Mouse (Mus musculus): ENCODE measurements around the gene Pyurf.

Pyurf gene

DNA sequence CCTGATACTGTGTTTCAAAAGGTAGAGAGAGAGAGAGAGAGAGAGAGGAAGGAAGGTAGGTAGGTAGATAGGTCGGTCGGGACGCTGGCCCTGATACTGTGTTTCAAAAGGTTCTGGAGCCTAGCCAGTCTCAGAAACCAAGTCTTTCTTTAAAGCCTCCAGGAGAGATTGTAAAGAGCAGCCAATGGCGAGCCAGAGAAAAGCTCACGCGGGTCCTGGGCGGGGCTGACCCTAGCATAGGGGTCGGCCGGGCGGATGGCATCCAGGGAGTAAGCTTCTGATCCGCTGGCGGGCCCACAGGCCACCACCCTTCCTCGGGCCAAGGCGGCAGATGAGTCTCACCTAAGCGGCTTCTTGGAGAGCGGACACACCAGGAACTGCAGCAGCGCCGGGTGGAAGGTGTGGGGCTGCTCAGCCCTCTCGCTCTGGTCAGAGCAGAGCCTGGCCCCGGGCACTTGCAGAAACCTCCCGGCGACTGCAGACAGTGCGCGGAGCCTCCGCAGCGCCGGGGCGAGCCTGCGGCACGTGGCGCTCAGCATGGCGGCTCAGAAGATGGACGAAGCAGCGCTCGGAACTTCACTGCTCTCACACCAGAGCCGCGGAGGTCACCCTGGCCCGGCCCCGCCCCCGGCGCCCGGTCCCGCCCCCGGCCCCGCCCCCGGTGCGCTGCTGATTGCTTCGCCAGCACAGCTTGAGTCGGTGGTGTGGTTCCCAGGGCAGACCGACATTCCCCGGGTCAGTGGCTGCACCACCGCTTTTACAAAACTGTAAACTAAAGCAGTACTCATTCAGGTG, at the start of gene Pyurf:
Pyurf (minus strand) TSS at position 612 of the 795 bp plus-strand sequence.
- peak; percentile 94 for DNase-seq (ENCODE audit: low read depth, low spot score)

DNA sequence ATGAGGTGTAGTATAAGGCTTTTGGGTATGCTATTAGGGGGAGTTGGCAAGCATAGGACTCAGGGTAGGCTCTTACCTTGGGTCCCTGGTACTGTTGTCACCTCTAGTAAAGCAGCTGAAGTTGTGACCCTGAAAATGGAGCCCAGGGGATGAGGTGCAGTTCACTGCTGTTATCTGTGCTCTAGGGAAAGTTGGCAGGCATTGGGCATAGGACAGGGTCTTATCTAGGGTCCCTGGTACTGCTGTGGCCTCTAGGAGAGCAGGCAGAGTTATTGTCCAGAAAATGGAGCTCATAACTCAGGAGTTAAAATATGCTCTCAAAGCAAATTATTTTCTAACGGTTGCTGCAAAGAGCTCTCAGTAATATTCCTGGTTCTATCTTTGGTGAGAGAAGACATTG, 29.5 kb upstream of the Pyurf start:
- no peak for DNase-seq (ENCODE audit: low read depth, low spot score)

DNA sequence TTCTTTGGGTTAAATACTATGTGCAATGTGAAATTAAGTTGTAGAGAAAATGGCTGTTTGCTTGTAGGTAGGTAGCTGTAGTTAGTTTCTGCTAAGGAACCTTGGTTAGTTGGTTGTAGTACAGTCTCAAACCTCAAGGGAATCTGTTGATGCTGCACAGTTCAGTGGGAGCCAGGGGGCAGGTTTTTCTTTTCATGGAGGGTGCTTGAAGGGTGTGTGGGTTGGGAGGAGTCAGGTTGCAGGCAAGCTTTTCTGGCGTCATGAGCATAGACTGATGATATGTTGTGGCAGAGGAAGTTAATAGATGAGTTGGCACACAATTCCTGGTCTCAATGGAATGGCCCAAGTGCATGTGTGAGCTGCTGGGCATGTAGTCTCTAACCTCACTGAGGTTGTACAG, 19.8 kb upstream of the Pyurf start:
- DNase-seq (ENCODE audit: low read depth, low spot score), result no peak

DNA sequence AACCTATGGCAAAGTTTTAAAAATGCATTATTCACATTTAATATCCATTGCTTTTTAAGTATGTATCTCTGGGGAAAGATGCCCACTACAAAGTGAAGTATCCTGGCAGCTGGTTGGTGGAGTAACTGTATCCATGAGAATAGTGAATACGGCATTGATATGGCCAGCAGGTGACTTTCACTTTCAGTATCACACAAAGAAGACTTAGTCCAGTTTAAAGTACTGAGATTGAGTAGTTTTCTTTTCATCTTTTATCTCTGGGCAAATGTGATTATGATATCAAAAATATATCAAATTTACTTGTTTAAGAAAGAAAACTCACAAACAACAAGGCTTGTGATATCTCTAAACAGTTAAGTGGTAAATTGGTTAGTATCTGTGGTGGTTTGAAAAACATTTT, 14.8 kb upstream of the Pyurf start:
- no peak for DNase-seq (ENCODE audit: low read depth, low spot score)

DNA sequence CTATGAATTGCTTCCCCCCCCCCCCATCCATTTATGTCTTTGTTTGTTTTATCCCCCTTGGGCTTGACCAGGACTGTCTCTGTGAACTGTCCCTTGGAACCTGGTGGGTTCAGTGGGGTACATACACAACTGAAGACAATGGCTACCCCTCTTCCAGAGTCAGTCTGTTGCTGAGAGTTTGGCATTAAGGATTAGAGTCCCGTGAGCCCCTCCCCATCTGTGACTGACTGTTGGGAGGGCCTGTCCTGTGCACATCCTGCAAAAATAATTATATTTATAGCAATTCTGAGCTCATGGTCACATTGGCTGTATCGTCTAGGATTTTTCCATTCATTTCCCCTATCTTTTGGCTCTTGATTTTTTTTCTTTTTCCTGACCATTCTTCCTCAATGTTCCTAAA, 11.8 kb upstream of the Pyurf start:
- no peak for DNase-seq (ENCODE audit: low read depth, low spot score)

DNA sequence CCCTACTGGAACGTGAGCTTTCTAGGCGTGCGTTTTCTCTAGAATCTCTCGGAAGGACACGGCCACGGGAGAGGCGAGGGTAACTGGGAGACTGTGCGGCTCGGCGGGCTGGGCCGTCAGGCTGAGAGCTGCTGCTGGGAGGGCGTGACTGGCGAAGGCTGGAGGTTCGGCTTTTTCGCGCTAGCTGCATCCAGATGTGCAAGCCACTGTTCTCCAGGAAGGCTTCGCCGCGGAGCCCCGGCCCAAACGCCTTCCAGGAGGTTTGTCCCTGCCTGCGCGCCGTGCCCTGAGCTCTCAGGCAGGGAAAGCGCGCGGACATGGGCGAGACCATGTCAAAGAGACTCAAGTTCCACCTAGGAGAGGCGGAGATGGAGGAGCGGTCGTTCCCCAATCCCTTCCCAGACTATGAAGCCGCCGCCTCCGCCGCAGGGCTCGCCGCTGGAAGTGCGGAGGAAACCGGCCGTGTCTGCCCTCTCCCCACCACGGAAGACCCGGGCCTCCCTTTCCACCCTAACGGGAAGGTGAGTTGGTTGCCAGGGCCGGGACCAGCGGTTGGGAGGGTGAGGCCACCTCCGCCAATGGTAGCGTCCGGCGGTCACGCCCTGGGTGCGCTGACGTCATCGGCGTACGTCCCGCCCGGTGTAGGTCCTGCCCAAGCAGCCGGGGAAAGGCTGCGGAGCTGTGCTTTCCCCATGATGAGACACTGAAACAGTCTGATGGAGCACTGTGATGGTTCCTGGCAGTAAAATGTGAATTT, 11.0 kb upstream of the Pyurf start:
- DNase-seq (ENCODE audit: low read depth, low spot score), result peak; percentile 96

DNA sequence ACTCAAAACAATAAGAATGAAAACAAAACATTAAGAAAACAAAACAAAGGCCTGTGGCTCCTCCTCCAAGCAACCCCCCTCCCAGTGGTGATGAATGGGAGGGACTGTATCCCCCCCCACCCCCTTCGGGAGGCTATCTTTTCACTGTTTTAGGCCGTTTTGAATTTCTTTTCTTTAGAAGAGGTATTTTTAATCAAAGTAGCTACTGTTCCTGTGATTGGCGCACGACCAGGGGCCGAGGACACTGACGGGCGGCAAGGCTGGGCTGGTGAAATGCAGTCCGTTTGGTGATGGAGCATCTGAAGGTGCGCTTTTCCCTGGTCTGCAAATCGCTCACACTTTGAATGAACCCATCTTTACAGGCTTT, 10.5 kb upstream of the Pyurf start, which contains the start of gene Lancl2:
Lancl2 (plus strand) TSS at position 165 of the 367 bp plus-strand sequence.
- no peak for DNase-seq (ENCODE audit: low read depth, low spot score)

DNA sequence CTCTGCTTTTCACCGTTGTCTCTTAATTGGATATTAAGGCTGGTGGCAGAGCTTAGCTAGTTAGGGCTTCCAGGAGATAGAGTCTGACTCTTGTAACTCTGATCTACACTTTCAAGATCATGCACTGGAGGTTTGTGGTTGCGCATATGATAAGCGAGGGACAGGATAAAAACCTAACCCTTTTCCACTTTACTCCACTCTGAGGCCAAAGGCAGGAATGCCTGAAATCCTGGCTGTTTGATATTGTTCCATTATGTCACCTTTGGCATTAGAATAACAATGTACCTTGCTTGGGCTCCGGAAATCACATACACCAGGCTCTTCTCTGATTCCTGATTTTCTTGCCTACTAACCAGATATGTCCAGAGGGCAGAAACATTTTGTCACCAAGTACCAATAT, 9.8 kb upstream of the Pyurf start:
- DNase-seq (ENCODE audit: low read depth, low spot score), result peak; percentile 11

DNA sequence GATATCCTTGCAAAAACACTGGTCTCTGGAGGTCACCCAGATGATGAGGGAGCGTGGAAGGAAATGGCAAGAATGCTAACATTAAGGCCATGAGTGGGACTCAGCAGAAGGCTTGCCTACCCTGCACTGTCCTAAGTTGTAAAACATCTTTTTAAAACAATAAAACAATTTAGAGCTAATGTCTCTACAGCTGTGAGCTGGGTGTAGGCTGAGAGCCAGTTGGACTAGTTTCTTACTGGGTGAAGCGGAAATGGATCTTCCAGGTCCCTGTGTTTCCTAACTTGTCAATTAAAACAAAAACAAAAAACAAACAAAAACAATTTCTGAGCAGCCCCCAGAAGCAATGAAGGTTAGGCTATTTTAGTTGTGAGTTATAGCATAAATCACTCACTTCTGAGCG, 1.2 kb upstream of the Pyurf start:
- DNase-seq (ENCODE audit: low read depth, low spot score), result no peak

DNA sequence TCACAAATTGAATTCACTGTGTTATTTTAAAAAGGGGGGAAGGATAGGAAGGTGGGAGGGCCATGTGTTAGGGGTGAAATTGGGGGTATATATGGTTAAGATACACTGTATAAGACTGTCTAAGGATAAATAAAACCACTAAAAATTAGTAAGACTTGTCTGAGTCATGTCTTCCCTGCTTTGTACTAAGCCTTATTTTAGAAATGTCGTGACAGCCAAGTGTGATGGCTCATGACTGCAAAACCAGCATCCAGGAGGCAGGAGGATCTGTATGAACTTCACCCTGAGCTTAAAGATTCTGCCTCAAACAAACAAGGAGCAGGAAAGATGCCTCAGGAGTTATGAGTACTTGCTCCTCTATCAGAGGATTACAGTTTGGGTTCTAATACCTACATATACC, 7.7 kb downstream of the Pyurf start:
- DNase-seq (ENCODE audit: low read depth, low spot score), result no peak

DNA sequence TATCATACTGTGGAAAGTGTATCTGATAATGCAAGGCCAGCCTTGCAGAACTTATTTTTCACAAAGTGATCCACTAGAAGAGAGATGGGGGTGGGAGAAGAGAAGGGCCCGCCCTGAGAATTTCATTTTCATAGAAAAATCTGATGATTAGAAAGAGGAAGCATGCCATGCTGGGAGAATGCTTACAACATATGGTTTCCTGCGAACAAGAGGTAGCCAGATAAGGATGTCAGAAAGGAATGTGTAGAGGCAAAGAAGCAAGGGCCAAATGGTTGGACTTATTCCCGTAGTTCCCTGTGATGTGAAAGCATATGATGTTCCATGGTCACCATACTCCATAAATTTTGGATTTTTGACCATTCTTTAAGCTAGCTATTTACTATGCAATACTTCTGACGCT, 30.6 kb downstream of the Pyurf start:
- DNase-seq (ENCODE audit: low read depth, low spot score), result no peak

DNA sequence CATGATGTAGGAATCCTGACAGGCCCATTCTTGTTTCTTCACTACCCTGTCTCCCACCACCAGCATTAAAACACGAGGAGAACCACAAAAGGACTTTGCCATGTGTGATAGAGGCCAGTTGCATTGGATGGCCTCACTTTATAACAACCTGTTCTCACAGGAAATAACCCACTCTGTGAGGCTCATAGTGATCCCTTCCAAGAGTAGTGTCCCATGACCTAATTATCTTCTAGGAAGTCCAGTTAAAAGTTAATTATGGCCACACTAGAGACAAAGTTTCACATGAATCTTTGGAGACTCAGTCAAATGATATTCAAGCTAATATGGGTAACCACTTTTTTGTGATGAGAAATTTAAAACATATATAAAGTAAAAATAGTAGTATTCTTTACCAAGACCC, 44.6 kb downstream of the Pyurf start:
- DNase-seq (ENCODE audit: low read depth, low spot score), result no peak

DNA sequence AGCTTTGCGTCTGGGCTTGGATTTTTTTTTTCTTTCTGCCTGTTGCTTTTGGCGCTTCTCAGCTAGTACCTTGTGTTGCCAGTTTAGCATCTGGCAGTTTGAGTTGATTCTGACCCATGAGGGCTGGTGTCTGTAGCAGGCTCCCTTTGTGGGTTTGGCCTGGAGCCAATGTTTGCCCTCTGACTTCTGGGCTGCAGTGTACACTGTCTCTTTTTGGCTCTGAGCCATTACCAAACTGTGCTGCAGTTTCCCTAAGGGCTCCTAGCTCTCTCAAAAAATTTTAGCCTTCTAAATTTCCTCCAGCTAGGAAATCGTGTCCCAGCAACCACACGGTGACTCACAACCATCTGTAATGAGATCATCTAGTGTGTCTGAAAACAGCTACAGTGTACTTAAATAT, 50.1 kb downstream of the Pyurf start:
- peak; percentile 3 for DNase-seq (ENCODE audit: low read depth, low spot score)

DNA sequence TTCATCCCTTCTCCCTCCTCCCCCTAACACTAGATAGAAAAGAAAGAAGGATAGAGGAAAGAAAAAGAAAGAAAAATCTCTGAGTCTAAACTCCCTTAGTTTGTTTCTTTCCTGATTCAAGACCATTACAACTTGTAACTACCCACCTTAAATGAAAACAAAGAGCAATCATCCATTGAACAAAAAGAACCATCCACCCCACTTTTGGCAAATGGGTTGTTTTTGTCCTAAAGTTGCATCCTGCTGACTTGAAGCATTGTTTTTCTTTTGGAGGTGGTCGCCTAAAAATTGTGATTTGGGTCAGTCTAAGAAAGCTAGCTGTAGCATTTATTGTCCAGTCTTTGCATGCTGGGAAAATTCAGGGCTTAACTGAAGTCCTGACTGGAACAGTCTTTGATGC, 52.3 kb downstream of the Pyurf start:
- peak; percentile 37 for DNase-seq (ENCODE audit: low read depth, low spot score)

All from ZHBTc4 (cell line).